Comparison of ENCODE assay signal across 19 mouse cellular contexts in the genomic region with DNA sequence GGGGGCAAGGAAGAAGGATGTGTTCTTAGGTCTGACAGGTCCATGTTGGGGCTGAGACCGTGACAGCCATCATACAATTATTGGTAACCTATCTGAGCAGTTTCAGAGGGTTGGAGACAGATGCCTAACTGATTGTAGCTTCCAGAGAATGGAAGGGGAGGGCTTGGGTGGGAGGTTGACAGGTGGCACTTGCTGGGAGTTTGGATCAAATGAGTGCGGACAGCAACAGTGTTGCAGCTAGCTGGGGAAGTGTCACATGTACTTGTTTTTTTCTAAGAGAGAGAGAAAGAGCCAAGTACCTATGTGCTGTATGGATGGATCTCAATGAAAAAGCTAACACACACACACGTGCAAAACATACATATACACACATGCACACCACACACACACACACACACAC.
"Had no signal": no experiment of that assay in that cellular context is flagged by ENCODE, and none has a peak within 500 bp of the region (broad histone marks: within the 10 kb centered on the region; RNA-seq: fewer than 3 reads in every experiment).

No protein-coding gene starts in this region.

- H3K4me2 ChIP-seq: lung, embryonic 14.5 days; midbrain, embryonic 12.5 days; stomach, embryonic 15.5 days had no signal

- DNase-seq: lung, adult 18-20 months; lung, embryonic 14.5 days; lung, postnatal 10 days; lung, postnatal 4 days; midbrain, embryonic 14.5 days; retina, postnatal 1 day; right cerebral cortex, adult 18-20 months; right cerebral cortex, postnatal 25 days; right cerebral cortex, postnatal 4 days; spleen, adult 18-20 months; thymus, adult 2 months; thymus, postnatal 25 days; thymus, postnatal 4 days had no signal

- ATAC-seq: midbrain, embryonic 16.5 days had no signal

- H3K27ac ChIP-seq: midbrain, embryonic 10.5 days; midbrain, embryonic 12.5 days; stomach, embryonic 15.5 days; stomach, postnatal 0 days had no signal

- H3K4me3 ChIP-seq: midbrain, embryonic 10.5 days; midbrain, embryonic 12.5 days; myocyte; stomach, embryonic 15.5 days had no signal

- H3K27me3 ChIP-seq: stomach, embryonic 15.5 days had no signal

- H3K4me1 ChIP-seq: stomach, embryonic 15.5 days had no signal

- H3K9me3 ChIP-seq: midbrain, embryonic 10.5 days; midbrain, embryonic 12.5 days; stomach, embryonic 15.5 days had no signal

- H3K9ac ChIP-seq: lung, embryonic 14.5 days; midbrain, embryonic 12.5 days; stomach, embryonic 15.5 days had no signal

- H3K36me3 ChIP-seq: midbrain, embryonic 10.5 days; midbrain, embryonic 12.5 days; stomach, embryonic 15.5 days had no signal
